Mouse (Mus musculus): ENCODE results near the gene Ccdc188.

DNA sequence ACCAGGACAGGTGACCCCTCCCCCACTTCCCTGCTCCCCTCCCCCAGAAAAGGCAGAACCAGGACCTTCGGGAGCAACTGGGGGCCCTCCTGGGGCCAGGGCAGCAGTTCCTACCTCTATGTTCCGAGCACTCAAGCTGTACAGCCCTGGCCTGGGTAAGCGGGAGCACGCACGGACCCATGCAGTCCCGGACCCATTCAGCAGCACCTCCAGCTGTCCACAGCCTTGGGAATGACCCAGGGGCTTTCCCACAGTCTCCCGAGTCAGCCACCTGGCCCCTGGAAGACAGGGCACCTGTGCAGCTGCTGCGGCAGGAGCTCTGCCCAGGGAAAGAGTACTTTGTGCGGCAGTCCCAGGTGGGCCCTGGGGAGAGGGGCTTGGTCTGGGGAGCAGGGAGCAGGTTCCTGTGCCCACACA is 909 bp downstream of the Ccdc188 start:
- TF ChIP-seq CTCF (IDR thresholded peaks at IDR 0.05; ENCODE audit: extremely low read depth, insufficient read depth, insufficient read length, insufficient replicate concordance) (no peak), POLR2A (IDR thresholded peaks at IDR 0.05; ENCODE audit: low read depth, low read length) (no peak)
